Mouse (Mus musculus) CH12.LX (cell line): ENCODE data around the gene Ebf1. TPM values are rescaled to one million over a fixed set of nuclear protein-coding genes. Genes with fewer than 3 reads are reported as not detected.

Experiments
- DNase-seq: peaks from one replicate; pipeline ENCODE4 v3.0.0-alpha.2; 2013; ENCODE audit errors: extremely low read depth
- H3K27ac ChIP-seq: 2 replicates; pipeline ENCODE4 v1.5.1; 2012; ENCODE audit warnings: low read depth, mild to moderate bottlenecking, control low read depth, moderate library complexity; ENCODE audit not compliant: insufficient read depth
- H3K27me3 ChIP-seq: replicated peaks from 2 replicates; pipeline ENCODE3; 2012; ENCODE audit warnings: inconsistent platforms
- H3K36me3 ChIP-seq, 2 experiments: replicated peaks in 1 of 2; 2 replicates each; pipeline versions ENCODE3 to v1.6.1; 2012; ENCODE audit warnings: inconsistent platforms in 1 of 2, low read length in 1 of 2, mild to moderate bottlenecking in 1 of 2, mixed read lengths in 1 of 2, moderate library complexity in 1 of 2; ENCODE audit not compliant: control insufficient read depth in 1 of 2, insufficient read depth in 1 of 2
- H3K4me1 ChIP-seq, 2 experiments: 2 replicates each; pipeline ENCODE4 v1.6.1; 2012; ENCODE audit warnings: inconsistent platforms in 1 of 2, moderate library complexity in 1 of 2; ENCODE audit not compliant: insufficient read depth in 2 of 2, control insufficient read depth in 1 of 2
- H3K4me2 ChIP-seq: 2 replicates; pipeline ENCODE4 v1.6.1; 2012; ENCODE audit warnings: low read depth, mild to moderate bottlenecking, control low read depth; ENCODE audit not compliant: poor library complexity, insufficient read depth, severe bottlenecking
- H3K4me3 ChIP-seq, 3 experiments: fragments of 150-350 bp in 1 of 3; sonication (generic) in 1 of 3; replicated peaks in 1 of 3; 2 replicates each; pipeline versions ENCODE3 to v1.5.1; 2011 to 2012; ENCODE audit warnings: low read depth in 2 of 3, low read length in 2 of 3, mild to moderate bottlenecking in 2 of 3, moderate library complexity in 2 of 3, control low read depth in 1 of 3, improper control_type of control experiment in 1 of 3, inconsistent platforms in 1 of 3, mixed read lengths in 1 of 3; ENCODE audit not compliant: poor library complexity in 1 of 3
- H3K79me2 ChIP-seq: replicated peaks from 2 replicates; pipeline ENCODE4 v1.6.1; 2012; ENCODE audit warnings: mild to moderate bottlenecking, moderate library complexity; ENCODE audit not compliant: control insufficient read depth, poor library complexity, insufficient read depth, severe bottlenecking; ENCODE audit errors: extremely low read depth
- H3K9ac ChIP-seq: 2 replicates; pipeline ENCODE4 v1.6.1; 2012; ENCODE audit warnings: low read depth, mild to moderate bottlenecking, control low read depth, moderate library complexity; ENCODE audit not compliant: insufficient read depth
- H3K9me3 ChIP-seq: replicated peaks from 2 replicates; pipeline ENCODE3; 2012; ENCODE audit warnings: low read length, inconsistent platforms, mixed read lengths
- BHLHE40 ChIP-seq: IDR thresholded peaks from 2 replicates; pipeline ENCODE4 v1.6.1; 2011; ENCODE audit warnings: mild to moderate bottlenecking, low read depth, low read length, improper control_type of control experiment
- CHD1 ChIP-seq: IDR thresholded peaks from 2 replicates; pipeline ENCODE4 v1.6.1; 2012; ENCODE audit warnings: low read depth, low read length, improper control_type of control experiment, inconsistent platforms
- ELF1 ChIP-seq: IDR thresholded peaks from 2 replicates; pipeline ENCODE4 v1.6.1; 2014; ENCODE audit warnings: low read depth, mild to moderate bottlenecking, inconsistent platforms, low read length, improper control_type of control experiment
- EP300 ChIP-seq: IDR thresholded peaks from 2 replicates; pipeline ENCODE4 v1.6.1; 2011; ENCODE audit warnings: low read length, improper control_type of control experiment
- GABPA ChIP-seq: IDR thresholded peaks from 2 replicates; pipeline ENCODE4 v1.6.1; 2012; ENCODE audit warnings: low read depth, low read length, improper control_type of control experiment, inconsistent platforms; ENCODE audit not compliant: insufficient replicate concordance
- HCFC1 ChIP-seq: IDR thresholded peaks from 2 replicates; pipeline ENCODE4 v1.6.1; 2012; ENCODE audit warnings: low read depth, mild to moderate bottlenecking, inconsistent platforms, low read length, improper control_type of control experiment
- JUN ChIP-seq: IDR thresholded peaks from 2 replicates; pipeline ENCODE4 v1.6.1; 2011; ENCODE audit warnings: low read depth, mild to moderate bottlenecking, low read length, improper control_type of control experiment, moderate library complexity; ENCODE audit not compliant: insufficient read depth
- MAFK ChIP-seq: IDR thresholded peaks from 2 replicates; pipeline ENCODE4 v1.6.1; 2011; ENCODE audit warnings: low read length, improper control_type of control experiment; ENCODE audit not compliant: insufficient replicate concordance
- MEF2A ChIP-seq: IDR thresholded peaks from 2 replicates; pipeline ENCODE4 v1.6.1; 2014; ENCODE audit warnings: low read depth, mild to moderate bottlenecking, inconsistent platforms, low read length, improper control_type of control experiment, borderline replicate concordance
- MYC ChIP-seq: IDR thresholded peaks from 2 replicates; pipeline ENCODE4 v1.6.1; 2011; ENCODE audit warnings: low read depth, mild to moderate bottlenecking, improper control_type of control experiment, low read length
- NRF1 ChIP-seq: IDR thresholded peaks from 2 replicates; pipeline ENCODE4 v1.6.1; 2014; ENCODE audit warnings: low read depth, mild to moderate bottlenecking, inconsistent platforms, low read length, improper control_type of control experiment, moderate library complexity
- POLR2AphosphoS2 ChIP-seq: IDR thresholded peaks from 2 replicates; pipeline ENCODE4 v1.6.1; 2011; ENCODE audit warnings: low read depth, low read length, improper control_type of control experiment
- RCOR1 ChIP-seq: conservative IDR thresholded peaks from 2 replicates; pipeline ENCODE4 v1.6.1; 2012; ENCODE audit warnings: low read depth, mild to moderate bottlenecking, inconsistent platforms, low read length, improper control_type of control experiment
- SMC3 ChIP-seq: IDR thresholded peaks from 2 replicates; pipeline ENCODE4 v1.6.1; 2011; ENCODE audit warnings: low read depth, low read length, improper control_type of control experiment
- ZMIZ1 ChIP-seq: IDR thresholded peaks from 2 replicates; pipeline ENCODE4 v1.6.1; 2012; ENCODE audit warnings: low read depth, mild to moderate bottlenecking, inconsistent platforms, low read length, improper control_type of control experiment
- ZNF384 ChIP-seq: IDR thresholded peaks from 2 replicates; pipeline ENCODE4 v1.6.1; 2012; ENCODE audit warnings: low read depth, low read length, improper control_type of control experiment, inconsistent platforms
- dilution Hi-C: fragments of 300-500 bp; cut with MboI; formaldehyde crosslinking; loops from 2 replicates; pipeline ENCODE4 v1.14.3; 2020; ENCODE audit warnings: low sequenced_read_pairs; ENCODE audit not compliant: extremely low pct_unique_long_range_greater_than_20kb, extremely low pct_ligation_motif_present
- in situ Hi-C: fragments of 300-500 bp; cut with MboI; formaldehyde crosslinking; loops from 3 replicates; pipeline ENCODE4 v1.14.3; 2019; ENCODE audit warnings: low sequenced_read_pairs, low pct_ligation_motif_present, low pct_unique_long_range_greater_than_20kb, mixed read lengths
- polyA plus RNA-seq: library from polyadenylated mRNA; unstranded; fragments of >175 nt; gene quantifications from 2 replicates; pipeline ENCODE4 v1.2.1, GENCODE M21; 2012; ENCODE audit warnings: low read depth; ENCODE audit not compliant: insufficient read length
- total RNA-seq, 2 experiments: library from RNA; depleted of rRNA; stranded (reverse); fragments of 300-350 nt in 1 of 2; fragments of >200 nt in 1 of 2; gene quantifications; 2 replicates each; pipeline ENCODE4 v1.2.3; 2012 to 2014

Gene Ebf1
- total and polyA plus RNA-seq, 3 experiments: 37.8 to 60.7 (median 42.8) TPM

DNA sequence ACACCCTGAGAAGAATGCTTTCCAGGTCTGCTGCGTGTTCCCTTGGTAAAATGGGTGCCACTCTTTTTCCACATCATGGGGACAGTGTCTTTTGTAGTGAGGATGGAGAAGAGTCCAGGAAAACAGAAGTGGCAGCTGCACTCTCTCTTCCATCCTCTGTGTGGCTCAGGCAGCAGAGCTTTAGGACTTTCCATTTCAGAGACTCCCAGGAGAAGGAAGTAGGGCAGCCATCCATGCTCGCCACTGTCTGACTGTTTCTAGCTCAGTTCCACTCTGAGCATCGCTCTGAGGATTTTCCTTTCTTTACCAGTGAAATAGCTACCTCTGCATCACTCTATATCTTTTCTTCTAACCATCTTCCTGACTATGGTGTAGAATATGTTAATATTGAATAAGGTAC, 234.8 kb downstream of the Ebf1 start:
- Histone ChIP-seq H3K4me1 (peaks cover 0 to 54% of the 10 kb centered on the region in 2 experiments; a peak in 3 of 4 replicates), H3K36me3 (peaks cover 5 to 35% of the 10 kb centered on the region in 2 experiments), H3K9me3 (no peaks in the 10 kb centered on the region), H3K79me2 (peaks cover 4% of the 10 kb centered on the region; the same call in 1 of the 2 replicates), H3K27ac (no peak overlapping the region), H3K9ac (no peak overlapping the region), H3K27me3 (no peaks in the 10 kb centered on the region), H3K4me2 (no peak overlapping the region), H3K4me3 (no peak overlapping the region)
- dilution Hi-C loops (no loop called here), in situ Hi-C loops (no loop called here)
- no peak for DNase-seq
- TF ChIP-seq MYC (no peak), HCFC1 (no peak)

DNA sequence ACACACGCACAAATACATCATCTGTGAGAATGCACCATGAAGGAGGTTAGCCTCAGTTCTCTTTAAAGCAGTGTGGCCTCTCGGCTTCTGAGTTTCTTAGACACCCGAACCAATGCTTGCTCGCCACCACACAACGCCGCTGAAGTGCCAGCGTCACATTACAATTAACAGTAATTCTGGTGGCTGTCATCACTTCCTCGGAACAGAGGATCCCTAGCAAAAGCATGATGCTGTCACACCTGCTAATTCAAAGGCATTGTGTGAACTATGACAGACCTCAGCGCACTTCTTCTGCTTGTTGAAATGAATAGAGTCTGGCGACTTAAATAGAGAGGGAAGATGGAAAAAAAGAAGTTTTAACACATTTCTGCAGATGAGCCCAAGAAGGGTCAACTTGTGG, 235.8 kb downstream of the Ebf1 start:
- Histone ChIP-seq H3K27ac (no peak overlapping the region), H3K79me2 (peaks cover 3% of the 10 kb centered on the region; the same call in 1 of the 2 replicates), H3K27me3 (no peaks in the 10 kb centered on the region), H3K36me3 (peaks cover 5 to 35% of the 10 kb centered on the region in 2 experiments), H3K4me3 (no peak overlapping the region), H3K4me1 (peaks cover 0 to 54% of the 10 kb centered on the region in 2 experiments; a peak in 3 of 4 replicates), H3K9ac (no peak overlapping the region), H3K9me3 (no peaks in the 10 kb centered on the region), H3K4me2 (no peak overlapping the region)
- dilution Hi-C loops: no loop called here
- no peak for TF ChIP-seq RCOR1
- no peak for TF ChIP-seq MEF2A
- TF ChIP-seq ZMIZ1: no peak
- TF ChIP-seq NRF1: no peak
- TF ChIP-seq POLR2AphosphoS2: no peak
- no peak for TF ChIP-seq BHLHE40
- TF ChIP-seq ELF1: no peak
- no peak for TF ChIP-seq MYC
- no peak for TF ChIP-seq SMC3
- no peak for TF ChIP-seq GABPA
- TF ChIP-seq EP300: no peak
- no peak for TF ChIP-seq MAFK
- no peak for DNase-seq
- in situ Hi-C loops: no loop called here

DNA sequence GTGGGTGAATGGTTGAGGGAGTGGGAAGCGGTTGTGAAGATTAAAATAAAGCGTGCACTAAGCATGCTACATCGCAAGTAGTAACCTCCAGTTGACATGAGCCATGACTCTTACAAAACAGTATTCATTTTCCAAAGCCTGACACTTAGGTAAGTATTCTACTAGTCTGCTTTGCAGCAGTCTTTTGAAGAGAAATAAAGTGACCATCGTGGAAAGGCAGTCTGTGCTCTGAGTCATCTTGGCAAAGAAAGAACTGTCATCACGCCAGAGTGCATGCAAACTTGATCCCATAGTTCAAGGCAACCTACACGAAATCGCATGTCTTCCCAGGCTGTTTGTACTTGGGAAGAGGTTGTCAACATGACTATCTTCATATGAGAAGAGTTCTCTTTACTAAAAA, 237.4 kb downstream of the Ebf1 start:
- Histone ChIP-seq H3K4me1 (peaks cover 2 to 65% of the 10 kb centered on the region in 2 experiments; a peak in 3 of 4 replicates), H3K27ac (no peak overlapping the region), H3K27me3 (no peaks in the 10 kb centered on the region), H3K4me2 (no peak overlapping the region), H3K4me3 (no peak overlapping the region), H3K9ac (no peak overlapping the region), H3K79me2 (no peaks in the 10 kb centered on the region), H3K36me3 (peaks cover 5 to 35% of the 10 kb centered on the region in 2 experiments), H3K9me3 (no peaks in the 10 kb centered on the region)
- DNase-seq: no peak
- dilution Hi-C loops (no loop called here), in situ Hi-C loops (no loop called here)
- TF ChIP-seq BHLHE40 (no peak), ELF1 (no peak), JUN (no peak), CHD1 (no peak), ZNF384 (no peak)
